Mouse (Mus musculus) cortical plate, adult 2 months (tissue): ENCODE results near the gene Kif13a.

Experiments
- CTCF ChIP-seq: fragments of 200-500 bp; IDR thresholded peaks from 2 replicates; pipeline ENCODE4 v1.5.1; 2011; ENCODE audit warnings: mild to moderate bottlenecking, control low read depth, low read length; ENCODE audit not compliant: insufficient read depth; ENCODE audit errors: extremely low read depth
- POLR2A ChIP-seq: fragments of 200-500 bp; IDR thresholded peaks from 2 replicates; pipeline ENCODE4 v1.6.1; 2011; ENCODE audit warnings: mild to moderate bottlenecking, low read length, control low read depth; ENCODE audit not compliant: insufficient read depth; ENCODE audit errors: extremely low read depth

DNA sequence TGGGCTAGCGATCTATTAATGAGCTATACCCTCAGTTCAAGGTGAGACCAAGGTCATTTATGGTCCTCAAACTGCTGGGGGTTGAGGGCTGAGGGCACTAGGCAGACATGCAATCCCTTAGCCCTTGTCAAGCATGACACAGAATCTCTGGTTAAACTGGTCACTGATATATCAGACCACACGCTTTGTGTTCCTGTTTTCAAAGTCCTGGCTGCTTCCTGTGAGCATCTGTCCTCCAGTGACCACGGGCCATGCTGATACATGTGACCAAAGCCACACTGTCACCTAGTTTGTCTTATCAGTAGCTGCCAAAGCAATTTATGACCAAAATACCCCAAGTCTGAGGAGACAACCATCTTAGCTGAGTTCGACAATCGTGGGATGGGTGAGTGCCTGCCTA lies 154.7 kb downstream of the Kif13a start:
- TF ChIP-seq POLR2A (no peak), CTCF (no peak)
